Mouse (Mus musculus) forebrain, embryonic 14.5 days (tissue): ENCODE data around the gene Rnaseh2a. TPM values are rescaled to one million over a fixed set of nuclear protein-coding genes. Genes with fewer than 3 reads are reported as not detected.

Experiments
- ATAC-seq: fragments of 200-750 bp; cut with Nextera tagmentation; 2 replicates; pipeline ENCODE4 v1.8.0; 2017; ENCODE audit warnings: mild to moderate bottlenecking, moderate library complexity
- DNase-seq: peaks from one replicate; pipeline ENCODE4 v3.0.0-alpha.2; 2015; ENCODE audit warnings: low spot score
- H3K27ac ChIP-seq: fragments of 300-500 bp; sonication (generic); 2 replicates; pipeline ENCODE4 v1.5.1; 2014; ENCODE audit warnings: low read depth, mild to moderate bottlenecking, control low read depth, low read length, moderate library complexity
- H3K27me3 ChIP-seq: fragments of 300-500 bp; sonication (generic); replicated peaks from 2 replicates; pipeline ENCODE4 v1.6.1; 2014; ENCODE audit warnings: low read length, control low read depth, mixed read lengths; ENCODE audit not compliant: control insufficient read depth, insufficient read depth
- H3K36me3 ChIP-seq: fragments of 300-500 bp; sonication (generic); 2 replicates; pipeline ENCODE4 v1.6.1; 2014; ENCODE audit warnings: low read length, control low read depth; ENCODE audit not compliant: control insufficient read depth, insufficient read depth
- H3K4me1 ChIP-seq: fragments of 300-500 bp; sonication (generic); 2 replicates; pipeline ENCODE4 v1.6.1; 2014; ENCODE audit warnings: antibody characterized with exemption, low read length, control low read depth; ENCODE audit not compliant: control insufficient read depth, insufficient read depth
- H3K4me2 ChIP-seq: fragments of 300-500 bp; sonication (generic); 2 replicates; pipeline ENCODE4 v1.6.1; 2014; ENCODE audit warnings: mild to moderate bottlenecking, control low read depth, low read length
- H3K4me3 ChIP-seq: fragments of 300-500 bp; sonication (generic); 2 replicates; pipeline ENCODE4 v1.5.1; 2014; ENCODE audit warnings: low read depth, low read length, control low read depth
- H3K9ac ChIP-seq: fragments of 300-500 bp; sonication (generic); 2 replicates; pipeline ENCODE4 v1.6.1; 2014; ENCODE audit warnings: mild to moderate bottlenecking, low read length, control low read depth, moderate library complexity
- H3K9me3 ChIP-seq: fragments of 300-500 bp; sonication (generic); replicated peaks from 2 replicates; pipeline ENCODE4 v1.6.1; 2016; ENCODE audit warnings: low read length, control low read depth, mixed read lengths; ENCODE audit not compliant: control insufficient read depth
- WGBS: fragments of 180-500 bp; shearing (Covaris S2); extraction: QIAGEN DNeasy Blood & Tissue Kit; methylation state at CpG from one replicate; pipeline ENCODE4 v1.1.7; 2014; 5-methylcytosine and 5-hydroxymethylcytosine counted together
- polyA plus RNA-seq: library from polyadenylated mRNA; unstranded; fragments of >200 nt; fragmentation: Nextera tagmentation; extraction: Ambion mirVana; gene quantifications from 2 replicates; pipeline ENCODE4 v1.2.1, GENCODE M21; 2014

Gene Rnaseh2a
- polyA plus RNA-seq, 1 experiment from 2014 or later, result 111 TPM

DNA sequence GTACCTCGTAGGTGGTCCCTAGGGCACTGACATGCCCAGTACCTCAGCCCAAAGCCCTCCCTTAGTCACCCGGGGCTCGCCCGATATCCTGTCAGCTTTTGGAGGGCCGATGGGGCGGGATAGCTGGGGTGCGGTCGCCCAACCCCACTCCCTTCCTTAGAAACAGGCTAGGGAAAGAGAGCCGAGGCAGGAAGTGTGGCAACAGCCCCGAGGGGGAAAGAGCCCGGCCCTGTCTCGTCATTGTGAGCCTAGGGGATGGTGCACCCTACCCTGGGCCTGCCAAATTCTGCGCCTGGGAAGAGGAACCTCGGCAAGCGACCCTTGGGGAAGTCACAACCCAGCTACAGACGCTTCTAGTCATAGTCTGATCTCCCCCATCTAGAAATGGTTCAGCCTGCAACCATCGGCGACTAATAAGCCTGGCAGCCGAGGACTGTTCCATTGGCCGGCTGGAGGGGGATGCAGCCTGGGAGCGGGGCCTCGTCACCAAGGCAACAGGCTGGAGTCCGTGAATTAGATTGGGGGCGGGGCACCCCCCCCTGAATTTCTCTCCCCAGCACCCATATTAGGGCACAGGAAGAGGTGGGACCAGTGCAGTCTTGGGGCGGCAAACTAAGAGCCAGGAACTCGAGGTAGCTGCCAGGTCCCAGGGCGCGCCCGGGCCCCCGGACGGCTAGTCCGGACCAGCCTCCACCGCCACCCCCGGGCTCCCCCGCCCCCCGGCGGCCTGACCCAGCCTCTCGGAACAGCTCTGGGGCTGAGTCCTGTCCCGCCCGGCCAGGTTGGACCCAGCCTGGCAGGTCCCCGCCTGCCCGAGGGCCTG, 10.2 kb upstream of the Rnaseh2a start:
- Histone ChIP-seq H3K9ac (peak overlapping the region; percentile 49), H3K4me2 (peak overlapping the region; percentile 96), H3K27ac (no peak overlapping the region), H3K27me3 (peaks cover 27% of the 10 kb centered on the region), H3K9me3 (no peaks in the 10 kb centered on the region), H3K4me1 (peaks cover 35% of the 10 kb centered on the region), H3K4me3 (peak overlapping the region; percentile 26), H3K36me3 (peaks cover 6% of the 10 kb centered on the region)
- ATAC-seq (peak; percentile 40; the same call in 1 of the 2 replicates), DNase-seq (peak; percentile 95)
- 2% methylated on average over 39 of the region's 42 CpGs for WGBS

DNA sequence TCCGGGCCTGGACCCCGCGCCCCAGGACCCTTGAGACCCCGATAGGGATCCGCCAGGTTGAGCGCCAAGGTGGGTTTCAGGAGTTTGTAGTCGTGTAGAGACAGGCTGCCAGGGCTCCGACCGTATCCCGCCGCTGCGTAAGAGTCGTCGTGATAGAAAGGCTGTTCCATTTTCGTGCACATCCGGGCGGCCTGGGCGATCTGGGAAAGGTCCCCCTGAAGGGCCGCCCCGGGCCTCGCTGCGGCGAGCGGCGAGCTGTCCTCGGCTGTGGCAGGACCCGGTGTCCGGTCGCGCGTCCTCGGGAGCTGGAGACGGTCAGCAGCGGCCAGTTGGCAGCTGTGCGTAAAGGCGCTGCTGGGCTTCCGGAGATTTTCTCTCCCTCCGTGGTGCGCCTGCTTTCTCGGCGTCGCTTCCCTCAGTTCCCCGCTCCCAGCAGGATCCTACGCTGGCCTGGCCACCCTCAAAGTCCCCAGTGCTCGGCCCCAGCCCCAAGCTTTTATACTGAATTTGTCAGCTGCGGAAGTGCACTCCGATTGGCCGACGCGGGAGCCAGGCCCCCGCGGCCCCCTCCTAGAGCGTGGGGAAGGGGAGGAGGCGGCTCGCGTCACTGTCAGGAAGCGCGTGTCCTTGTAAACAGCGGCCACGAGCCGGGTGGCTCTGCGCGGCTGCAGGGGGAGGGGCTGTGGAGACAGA, 8.8 kb upstream of the Rnaseh2a start, which contains the start of gene Junb:
Gene Junb (minus strand): TSS at position 471 of the 693 bp plus-strand sequence.
- peaks cover 27% of the 10 kb centered on the region for H3K27me3 ChIP-seq

DNA sequence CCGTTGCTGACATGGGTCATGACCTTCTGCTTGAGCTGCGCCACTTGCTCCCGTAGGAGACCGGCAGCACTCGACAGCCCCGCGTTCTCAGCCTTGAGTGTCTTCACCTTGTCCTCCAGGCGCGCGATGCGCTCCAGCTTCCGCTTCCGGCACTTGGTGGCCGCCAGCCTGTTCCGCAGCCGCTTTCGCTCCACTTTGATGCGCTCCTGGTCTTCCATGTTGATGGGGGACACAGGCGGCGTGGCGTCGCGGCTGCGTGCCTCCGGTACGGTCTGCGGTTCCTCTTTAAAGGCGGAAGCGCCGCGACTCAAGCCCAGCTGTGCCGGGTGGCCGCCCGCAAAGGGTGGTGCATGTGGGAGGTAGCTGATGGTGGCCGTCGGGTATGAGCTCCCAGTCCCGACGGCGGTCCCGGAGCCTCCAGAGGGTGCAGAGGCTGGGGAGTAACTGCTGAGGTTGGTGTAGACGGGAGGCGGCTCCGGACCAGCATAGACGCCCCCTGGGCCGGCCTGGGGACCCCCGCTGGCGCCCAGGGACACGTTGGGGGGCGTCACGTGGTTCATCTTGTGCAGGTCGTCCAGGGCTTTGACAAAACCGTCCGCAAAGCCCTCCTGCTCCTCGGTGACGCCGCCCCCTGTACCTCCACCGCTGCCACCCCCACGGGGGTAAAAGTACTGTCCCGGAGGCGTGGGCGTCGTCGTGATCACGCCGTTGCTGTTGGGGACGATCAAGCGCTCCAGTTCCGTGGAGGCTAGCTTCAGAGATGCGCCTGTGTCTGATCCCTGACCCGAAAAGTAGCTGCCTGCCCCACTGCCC, 8.1 kb upstream of the Rnaseh2a start:
- H3K27ac ChIP-seq, result no peak overlapping the region
- H3K4me2 ChIP-seq, result peak overlapping the region; percentile 96
- no peak for ATAC-seq

More for the DNA sequence above, 8.8 kb upstream of the Rnaseh2a start, which contains the start of gene Junb:
- DNase-seq, result peak; percentile 88
- H3K9me3 ChIP-seq, result no peaks in the 10 kb centered on the region
- ATAC-seq, result peak; percentile 47
- peak within 1 kb of the TSS; percentile 96 for H3K4me2 ChIP-seq
- H3K9ac ChIP-seq, result peak within 1 kb of the TSS; percentile 68
- H3K4me3 ChIP-seq, result peak within 1 kb of the TSS; percentile 46
- under 1% methylated on average over 63 of the region's 63 CpGs for WGBS
- H3K27ac ChIP-seq, result peak within 1 kb of the TSS; percentile 24; the same call in 1 of the 2 replicates
- H3K36me3 ChIP-seq, result peaks cover 20% of the 10 kb centered on the region
- H3K4me1 ChIP-seq, result peaks cover 33% of the 10 kb centered on the region

DNA sequence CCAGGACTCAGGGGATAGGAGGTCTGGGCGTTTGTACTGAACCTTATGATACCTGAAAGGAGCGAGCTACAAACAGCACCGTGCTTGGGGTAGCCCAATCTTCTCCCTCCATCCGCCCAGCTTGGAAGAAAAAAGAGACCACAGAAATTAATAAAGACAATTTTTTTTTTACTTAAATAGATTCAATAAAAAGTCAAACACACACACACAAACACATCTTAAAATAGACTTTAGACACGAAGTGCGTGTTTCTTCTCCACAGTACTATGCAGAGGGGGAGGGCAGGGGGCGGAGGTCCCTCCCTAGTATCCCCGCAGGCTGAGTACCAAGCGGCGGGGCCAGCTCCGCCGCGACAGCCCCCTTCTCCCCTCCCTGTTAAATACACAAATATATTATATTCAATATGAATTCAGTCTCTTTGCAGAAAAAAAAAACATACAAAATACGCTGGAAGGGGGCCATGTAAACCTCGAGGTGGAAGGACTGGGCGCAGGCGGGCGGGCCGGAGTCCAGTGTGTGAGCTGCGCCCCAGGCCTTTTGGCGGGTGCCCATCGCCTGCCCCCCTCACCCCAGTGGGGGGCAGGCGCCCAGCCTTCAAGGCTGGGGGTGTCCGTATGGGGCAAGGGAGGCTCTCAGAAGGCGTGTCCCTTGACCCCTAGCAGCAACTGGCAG, 7.3 kb upstream of the Rnaseh2a start:
- Histone ChIP-seq H3K27me3 (peaks cover 27% of the 10 kb centered on the region), H3K9ac (peak overlapping the region; percentile 68), H3K36me3 (peaks cover 35% of the 10 kb centered on the region), H3K4me1 (peaks cover 33% of the 10 kb centered on the region), H3K9me3 (no peaks in the 10 kb centered on the region), H3K27ac (no peak overlapping the region), H3K4me3 (peak overlapping the region; percentile 46), H3K4me2 (peak overlapping the region; percentile 96)
- no peak for DNase-seq
- no peak for ATAC-seq
- WGBS, result 3% methylated on average over 25 of the region's 25 CpGs

More for the DNA sequence above, 8.1 kb upstream of the Rnaseh2a start:
- H3K4me3 ChIP-seq, result peak overlapping the region; percentile 46
- no peaks in the 10 kb centered on the region for H3K9me3 ChIP-seq
- H3K27me3 ChIP-seq, result peaks cover 27% of the 10 kb centered on the region
- peak overlapping the region; percentile 68 for H3K9ac ChIP-seq
- peaks cover 27% of the 10 kb centered on the region for H3K36me3 ChIP-seq
- H3K4me1 ChIP-seq, result peaks cover 33% of the 10 kb centered on the region
- WGBS, result under 1% methylated on average over 69 of the region's 70 CpGs
- DNase-seq, result peak; percentile 61

DNA sequence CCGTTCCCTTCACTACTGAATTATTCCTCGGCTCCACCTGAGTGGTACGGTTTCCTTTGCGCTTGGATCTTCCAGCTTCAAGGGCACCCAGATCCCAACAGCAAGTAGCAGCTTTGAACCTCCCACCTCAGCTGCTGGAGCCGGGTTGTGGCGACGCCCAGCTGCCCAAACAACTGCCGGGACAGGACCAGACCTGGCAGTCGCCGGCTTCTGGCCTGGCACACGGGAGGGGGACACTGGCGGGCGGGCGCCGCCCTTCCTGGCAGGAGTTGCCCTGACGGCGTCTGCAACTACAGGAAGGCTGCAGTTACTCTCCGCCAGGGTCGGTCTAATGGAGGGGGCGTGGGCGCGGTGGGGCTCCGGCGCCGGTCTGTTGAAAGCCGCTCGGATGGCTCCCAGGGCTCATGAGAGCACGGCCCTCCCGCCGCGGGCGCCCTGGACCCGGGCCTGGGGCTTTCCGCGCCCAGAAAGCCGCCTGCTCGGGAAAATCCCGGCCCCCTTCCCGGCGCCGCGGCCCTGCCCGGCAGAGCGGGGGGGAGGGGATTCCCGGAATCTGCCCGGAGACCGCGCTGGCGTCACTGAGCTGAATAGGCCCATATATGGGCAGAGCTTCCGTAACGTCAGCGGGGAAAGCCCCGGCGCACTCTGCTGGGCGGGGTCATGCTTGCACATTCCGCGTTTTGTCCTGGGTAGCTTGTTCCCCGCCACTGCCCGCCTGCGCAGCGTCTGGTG, 6.6 kb upstream of the Rnaseh2a start:
- Histone ChIP-seq H3K9me3 (no peaks in the 10 kb centered on the region), H3K9ac (peak overlapping the region; percentile 54; the same call in 1 of the 2 replicates), H3K4me3 (peak overlapping the region; percentile 46), H3K4me1 (peaks cover 31% of the 10 kb centered on the region), H3K27ac (no peak overlapping the region), H3K4me2 (peak overlapping the region; percentile 96), H3K36me3 (peaks cover 42% of the 10 kb centered on the region), H3K27me3 (peaks cover 27% of the 10 kb centered on the region)
- DNase-seq, result peak; percentile 95
- peak; percentile 88 for ATAC-seq
- under 1% methylated on average over 56 of the region's 61 CpGs for WGBS

DNA sequence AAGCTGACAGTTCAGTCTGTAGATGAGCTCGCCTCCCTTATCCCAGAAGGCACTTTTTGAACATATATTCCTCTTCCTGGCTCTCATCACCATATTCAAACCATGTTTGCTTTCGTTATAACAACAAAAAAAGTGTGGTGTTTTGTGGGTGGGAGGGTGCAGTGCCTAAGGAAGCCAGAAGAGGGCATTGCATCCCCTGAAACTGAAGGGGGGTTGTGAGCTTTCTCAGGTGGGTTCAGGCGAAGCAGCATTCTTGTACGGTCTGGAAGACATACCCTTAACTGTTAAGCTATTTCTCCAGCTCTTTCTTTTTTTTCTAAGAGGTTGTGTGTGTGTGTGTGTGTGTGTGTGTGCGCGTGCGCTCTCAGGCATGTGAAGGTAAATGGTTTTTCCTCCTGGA, 5.9 kb upstream of the Rnaseh2a start:
- DNase-seq (peak; percentile 62), ATAC-seq (no peak)
- peak overlapping the region; percentile 96 for H3K4me2 ChIP-seq
- H3K36me3 ChIP-seq, result peaks cover 49% of the 10 kb centered on the region
- no peak overlapping the region for H3K27ac ChIP-seq
- 30% methylated on average over 7 of the region's 7 CpGs for WGBS
- peaks cover 33% of the 10 kb centered on the region for H3K4me1 ChIP-seq
- H3K9me3 ChIP-seq, result no peaks in the 10 kb centered on the region
- no peak overlapping the region for H3K9ac ChIP-seq
- H3K4me3 ChIP-seq, result peak overlapping the region; percentile 46; the same call in 1 of the 2 replicates
- H3K27me3 ChIP-seq, result peaks cover 27% of the 10 kb centered on the region

DNA sequence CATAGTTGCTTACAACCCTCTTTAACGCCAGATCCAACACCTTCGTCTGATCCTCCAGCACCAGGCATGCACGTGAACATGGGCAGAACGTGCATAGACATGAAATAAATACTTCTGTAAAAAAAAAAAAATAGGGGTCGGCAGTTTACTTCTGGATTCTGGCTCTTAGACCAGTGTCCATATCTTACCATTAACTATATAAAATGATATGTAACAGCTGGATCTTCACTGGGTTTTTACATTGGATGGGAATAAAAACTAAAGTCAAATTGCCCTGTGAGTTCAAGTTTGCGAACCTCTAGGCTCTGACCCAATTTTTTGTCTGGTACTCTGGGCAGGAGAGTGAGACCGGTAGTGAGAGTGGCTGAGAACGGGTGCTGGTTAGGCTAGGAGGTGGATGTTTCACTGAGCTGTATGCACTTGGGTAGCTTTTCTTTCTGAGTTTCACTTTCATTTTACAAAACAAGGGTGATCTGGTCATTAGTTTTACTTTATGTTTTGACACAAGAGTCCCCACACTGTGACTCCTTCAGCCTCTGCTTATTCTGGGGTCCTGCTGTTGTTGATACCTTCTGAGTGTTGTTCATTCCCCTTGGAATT, 5.1 kb upstream of the Rnaseh2a start:
- no peak overlapping the region for H3K4me3 ChIP-seq
- ATAC-seq (no peak), DNase-seq (no peak)
- H3K9me3 ChIP-seq, result no peaks in the 10 kb centered on the region
- H3K9ac ChIP-seq, result no peak overlapping the region
- no peak overlapping the region for H3K27ac ChIP-seq
- WGBS, result 81% methylated on average over 8 of the region's 8 CpGs
- H3K4me1 ChIP-seq, result peaks cover 33% of the 10 kb centered on the region
- H3K4me2 ChIP-seq, result no peak overlapping the region
- H3K27me3 ChIP-seq, result peaks cover 27% of the 10 kb centered on the region
- peaks cover 49% of the 10 kb centered on the region for H3K36me3 ChIP-seq
